Mouse (Mus musculus) adrenal gland, postnatal 25 days (tissue): ENCODE results near the gene Atg9b. TPM values are rescaled to one million over a fixed set of nuclear protein-coding genes. Genes with fewer than 3 reads are reported as not detected.
"Not testable (repeated sequence)": the region's sequence is repeated elsewhere in the genome, so short reads cannot be mapped to it uniquely, and the experiment has no call there.

Experiments used
- DNase-seq: peaks from one replicate; pipeline ENCODE4 v3.0.0; 2021; ENCODE audit warnings: mixed read lengths
- total RNA-seq: library from RNA; stranded (reverse); gene quantifications from 2 replicates; pipeline ENCODE4 v1.2.3, GENCODE M21; 2021

Gene Atg9b
- total RNA-seq, 1 experiment from 2014 or later = 0.27 TPM

- no peak for DNase-seq
Measured at GRCm38 (mm10) chr5:24404594-24405360, 12.8 kb upstream of the Atg9b start.

DNA sequence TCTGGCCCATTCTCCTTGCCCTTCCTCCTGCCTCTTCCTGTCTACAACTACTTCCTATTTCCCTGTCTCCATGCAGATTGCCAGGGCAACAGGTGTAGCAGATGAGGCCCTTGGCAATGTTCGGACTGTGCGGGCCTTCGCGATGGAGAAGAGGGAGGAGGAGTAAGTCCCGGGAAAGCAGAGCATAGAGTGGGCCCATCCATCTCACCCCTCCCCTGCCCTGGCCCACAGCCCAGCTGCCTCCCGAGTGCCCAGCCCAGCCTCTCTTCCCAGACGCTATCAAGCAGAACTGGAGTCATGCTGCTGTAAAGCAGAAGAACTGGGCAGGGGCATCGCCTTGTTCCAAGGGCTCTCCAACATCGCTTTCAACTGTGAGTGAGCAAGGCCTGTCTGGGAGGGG is 10.0 kb upstream of the Atg9b start:
- no peak for DNase-seq

GRCm38 (mm10) chr5:24400911-24401605 is 9.1 kb upstream of the Atg9b start:
- DNase-seq = no peak

GRCm38 (mm10) chr5:24400362-24400761 is 8.4 kb upstream of the Atg9b start:
- no peak for DNase-seq

DNA sequence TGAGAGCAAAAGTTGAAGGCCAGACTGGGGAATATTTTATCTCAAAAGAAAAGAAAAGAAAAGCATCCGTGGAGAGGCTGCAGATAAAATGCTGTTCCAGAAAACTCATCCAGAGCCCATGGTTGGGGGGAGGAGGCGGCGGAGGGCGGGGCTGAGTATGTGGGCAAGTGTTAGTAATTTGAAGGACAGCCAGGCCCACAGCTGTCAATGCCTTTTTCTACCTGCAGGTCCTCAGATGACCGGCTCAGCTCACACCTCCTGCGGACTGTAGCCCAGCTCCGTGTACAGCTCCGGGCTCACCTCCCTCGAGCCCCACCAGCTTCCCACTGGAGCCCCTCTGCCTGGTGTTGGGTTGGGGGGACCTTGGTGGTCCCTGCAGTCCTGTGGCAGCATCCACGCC is 7.7 kb upstream of the Atg9b start:
- DNase-seq = no peak

DNA sequence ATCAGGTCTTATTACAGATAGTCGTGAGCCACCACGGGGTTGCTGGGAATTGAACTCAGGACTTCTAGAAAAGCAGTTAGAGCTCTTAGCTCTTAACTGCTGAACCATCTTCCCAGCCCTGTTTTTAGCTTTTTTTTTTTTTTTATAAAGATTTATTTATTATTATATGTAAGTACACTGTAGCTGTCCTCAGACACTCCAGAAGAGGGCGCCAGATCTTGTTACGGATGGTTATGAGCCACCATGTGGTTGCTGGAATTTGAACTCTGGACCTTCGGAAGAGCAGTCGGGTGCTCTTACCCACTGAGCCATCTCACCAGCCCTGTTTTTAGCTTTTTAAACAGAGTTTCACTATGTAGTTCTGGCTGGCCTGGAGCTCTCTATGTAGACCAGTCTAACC is 4.3 kb upstream of the Atg9b start:
- DNase-seq = not testable (repeated sequence)

- DNase-seq = peak; percentile 91
Measured at GRCm38 (mm10) chr5:24394165-24394894, 2.4 kb upstream of the Atg9b start.

GRCm38 (mm10) chr5:24393392-24393997 is 1.6 kb upstream of the Atg9b start, which contains the start of gene Abcb8:
Gene Abcb8, plus strand, starts transcription at chr5:24393663.
- peak; percentile 81 for DNase-seq

DNA sequence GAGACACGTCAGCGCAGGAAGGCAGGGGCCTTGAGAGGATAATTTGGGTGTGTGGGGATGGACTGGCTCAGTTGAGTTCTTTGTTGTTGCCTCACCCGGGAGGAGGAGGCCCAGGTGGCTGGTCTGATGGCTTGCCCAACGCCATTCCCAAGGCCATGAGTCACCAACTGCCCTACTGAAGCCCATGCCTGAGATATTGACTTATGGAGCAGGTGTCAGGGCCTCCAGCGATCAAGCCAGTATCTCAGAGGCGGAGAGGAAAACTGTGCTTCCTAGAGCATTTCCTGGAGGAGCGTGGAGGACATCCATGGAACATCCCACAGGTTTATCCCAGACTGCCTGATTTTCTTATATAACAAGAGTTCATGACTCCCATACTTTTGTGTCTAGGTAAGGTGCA is 781 bp upstream of the Atg9b start:
- DNase-seq = no peak

GRCm38 (mm10) chr5:24389658-24390020 is 2.3 kb downstream of the Atg9b start:
- no peak for DNase-seq

DNA sequence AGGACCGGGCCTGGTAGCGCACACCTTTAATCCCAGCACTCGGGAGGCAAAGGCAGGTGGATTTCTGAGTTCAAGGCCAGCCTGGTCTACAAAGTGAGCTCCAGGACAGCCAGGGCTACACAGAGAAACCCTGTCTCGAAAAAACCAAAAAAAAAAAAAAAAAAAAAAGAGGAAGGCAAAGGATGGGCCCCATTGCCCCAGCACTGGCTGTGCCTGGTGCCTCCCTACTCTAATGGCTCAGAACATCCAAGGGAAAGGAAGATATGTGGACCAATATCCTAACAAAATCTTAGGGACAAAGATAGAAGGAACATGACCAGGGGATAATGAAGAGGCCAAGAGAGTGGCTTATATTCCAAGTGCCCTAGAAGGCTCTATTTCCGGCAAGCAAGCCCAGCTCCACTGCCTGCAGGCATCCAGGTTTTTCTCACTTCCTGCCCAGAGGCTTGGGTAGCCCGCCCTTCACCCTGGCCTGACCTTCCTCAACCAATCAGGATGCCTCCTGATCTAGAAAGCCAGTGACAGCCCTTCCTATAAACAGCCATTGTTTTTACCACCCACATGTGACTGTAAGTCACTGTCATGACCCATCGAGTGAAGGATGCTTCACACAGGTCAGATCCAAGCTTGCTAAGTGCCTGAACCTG is 2.8 kb downstream of the Atg9b start:
- DNase-seq = no peak

GRCm38 (mm10) chr5:24388246-24388915 is 3.6 kb downstream of the Atg9b start:
- no peak for DNase-seq

- peak; percentile 77 for DNase-seq
Measured at GRCm38 (mm10) chr5:24387264-24388241, 4.4 kb downstream of the Atg9b start.

DNA sequence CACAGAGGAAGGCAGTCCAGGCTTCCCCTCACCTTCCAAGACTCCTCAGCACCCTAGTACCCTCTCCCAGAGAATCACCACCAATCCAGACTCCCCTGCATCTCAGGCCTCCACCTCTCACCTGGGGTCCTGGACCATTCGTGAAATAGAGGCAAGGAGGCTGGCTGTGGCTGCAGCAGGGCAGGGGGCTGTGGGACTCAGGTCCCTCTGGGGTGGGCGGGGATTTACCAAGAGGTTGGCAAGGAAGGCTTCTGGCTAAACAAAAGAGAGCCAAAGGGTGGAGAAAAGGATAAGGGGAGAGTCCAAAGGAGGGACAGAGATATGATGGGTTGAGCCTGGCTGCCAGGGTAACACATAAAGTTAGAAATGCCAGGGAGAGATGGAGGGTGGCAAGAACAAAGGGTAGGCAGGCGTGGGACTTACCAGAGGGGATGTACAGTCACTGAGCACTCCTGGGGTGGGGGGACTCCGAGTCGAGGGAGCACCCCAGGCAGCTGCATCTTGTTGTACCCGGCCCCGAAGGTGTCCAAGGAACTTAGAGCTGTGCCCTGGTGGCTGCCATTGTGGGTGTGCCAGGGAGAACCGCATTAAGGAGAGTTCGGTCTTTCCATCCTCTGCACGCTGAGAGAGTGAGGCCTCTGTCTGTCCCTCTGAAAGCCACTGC is 5.9 kb downstream of the Atg9b start:
- no peak for DNase-seq

GRCm38 (mm10) chr5:24385374-24385773 is 6.6 kb downstream of the Atg9b start:
- no peak for DNase-seq

GRCm38 (mm10) chr5:24384407-24384806 is 7.5 kb downstream of the Atg9b start:
- DNase-seq = no peak

DNA sequence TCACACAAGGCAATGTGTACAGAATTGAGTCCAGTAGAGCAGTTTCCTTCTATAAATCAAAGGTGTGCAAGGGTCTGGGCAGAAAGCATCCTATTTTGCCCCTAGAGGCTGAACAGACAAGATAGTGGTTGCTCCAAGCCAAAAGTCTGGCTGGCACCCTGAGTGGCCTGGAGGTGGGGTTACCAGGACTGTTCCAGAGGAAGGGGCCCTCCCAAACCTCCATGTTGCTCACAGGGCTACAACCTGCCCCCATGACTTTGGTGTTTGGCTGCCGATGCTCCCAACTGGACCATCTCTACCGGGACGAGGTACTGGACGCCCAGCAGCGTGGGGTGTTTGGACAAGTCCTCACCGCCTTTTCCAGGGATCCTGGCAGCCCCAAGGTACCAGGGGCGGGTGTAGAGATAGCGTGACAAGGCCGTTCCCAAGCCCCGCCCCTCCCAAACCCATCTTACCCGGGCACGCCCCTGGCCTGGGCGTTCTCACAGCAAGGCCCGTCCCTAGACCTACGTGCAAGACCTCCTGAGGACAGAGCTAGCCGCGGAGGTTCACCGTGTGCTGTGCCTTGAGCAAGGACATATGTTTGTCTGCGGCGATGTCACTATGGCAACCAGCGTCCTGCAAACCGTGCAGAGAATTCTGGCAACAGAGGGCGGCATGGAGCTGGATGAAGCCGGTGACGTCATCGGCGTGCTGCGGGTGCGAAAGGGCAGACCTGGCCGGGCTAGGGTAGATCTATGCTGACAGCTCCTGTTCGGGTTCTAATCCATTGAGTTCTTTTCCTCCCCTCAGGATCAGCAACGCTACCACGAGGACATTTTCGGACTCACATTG is 8.7 kb downstream of the Atg9b start:
- DNase-seq = peak; percentile 92

- DNase-seq = no peak
Measured at GRCm38 (mm10) chr5:24381988-24382387, 10.0 kb downstream of the Atg9b start.

GRCm38 (mm10) chr5:24381486-24381885 is 10.5 kb downstream of the Atg9b start:
- DNase-seq = no peak
